Mouse (Mus musculus) brain, embryonic 14.5 days (tissue): ENCODE results near the gene Ramp1.

Source experiments
- CTCF ChIP-seq: fragments of 200-500 bp; IDR thresholded peaks from 2 replicates; pipeline ENCODE4 v1.5.1; 2012; ENCODE audit warnings: inconsistent platforms, mild to moderate bottlenecking, moderate library complexity, borderline replicate concordance; ENCODE audit not compliant: insufficient read depth, insufficient read length; ENCODE audit errors: extremely low read depth
- POLR2A ChIP-seq: fragments of 200-500 bp; IDR thresholded peaks from 2 replicates; pipeline ENCODE4 v1.6.1; 2012; ENCODE audit warnings: mild to moderate bottlenecking, inconsistent platforms, borderline replicate concordance; ENCODE audit not compliant: poor library complexity, insufficient read depth, insufficient read length, severe bottlenecking; ENCODE audit errors: extremely low read depth

DNA sequence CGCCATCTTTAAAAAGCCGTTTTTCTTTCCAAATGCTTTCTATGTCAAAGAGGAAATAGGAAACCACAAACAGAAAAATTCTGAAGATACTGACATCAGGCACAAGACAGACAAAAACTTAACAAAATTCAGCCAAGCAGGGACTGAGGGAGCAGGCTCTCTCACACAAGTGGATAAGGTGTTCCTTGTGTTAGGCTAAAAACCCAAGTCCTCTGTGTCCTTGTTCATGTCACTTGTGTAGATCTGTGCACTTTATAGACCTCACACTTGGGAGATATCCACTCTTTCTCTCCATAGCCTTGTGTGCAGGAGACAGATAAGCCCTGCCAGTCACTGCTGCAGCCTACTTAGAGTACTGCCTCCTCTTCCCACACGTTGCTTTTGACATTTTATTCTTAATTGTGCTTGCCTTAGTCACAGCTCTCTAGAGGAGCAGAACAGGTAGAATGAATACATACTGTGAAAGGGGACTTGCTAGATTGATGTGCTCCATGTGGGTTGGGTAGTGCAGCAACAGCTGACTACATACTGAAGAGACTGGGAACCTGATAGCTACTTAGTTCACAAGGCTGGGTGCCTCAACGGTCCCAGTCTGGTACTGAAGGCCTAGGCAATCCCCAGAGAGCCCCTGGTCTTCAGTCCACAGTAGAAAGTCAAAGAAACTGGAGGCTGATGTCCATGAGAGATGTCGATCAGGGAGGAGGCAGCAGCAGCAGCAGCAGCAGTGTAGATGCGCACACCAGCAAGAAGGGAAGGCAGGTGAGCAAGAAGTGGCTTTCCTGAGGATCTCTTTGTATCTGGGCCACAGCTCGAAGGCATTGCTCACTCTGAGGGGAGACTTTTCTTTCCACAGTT lies 8.4 kb downstream of the Ramp1 start:
- TF ChIP-seq CTCF (no peak), POLR2A (no peak)
